Mouse (Mus musculus) retina, postnatal 1 day (tissue): ENCODE results near the gene Mad1l1.

Source experiments
- DNase-seq: peaks from one replicate; pipeline ENCODE4 v3.0.0-alpha.2; 2012

The Mad1l1 gene

GRCm38 (mm10) chr5:140123640-140124366, 197.5 kb downstream of the Mad1l1 start:
- DNase-seq = no peak

GRCm38 (mm10) chr5:140123194-140123593, 198.2 kb downstream of the Mad1l1 start:
- DNase-seq = no peak

- DNase-seq = no peak
These were observed 199.4 kb downstream of the Mad1l1 start for GRCm38 (mm10) chr5:140121966-140122365.

- DNase-seq = no peak
These were observed 202.4 kb downstream of the Mad1l1 start for GRCm38 (mm10) chr5:140118921-140119320.

- DNase-seq = no peak
These were observed 203.4 kb downstream of the Mad1l1 start for GRCm38 (mm10) chr5:140117968-140118367.

- DNase-seq = peak; percentile 36
These were observed 205.7 kb downstream of the Mad1l1 start for GRCm38 (mm10) chr5:140115434-140116271.

GRCm38 (mm10) chr5:140114512-140115060, 206.8 kb downstream of the Mad1l1 start:
- DNase-seq = no peak

- DNase-seq = no peak
These were observed 208.1 kb downstream of the Mad1l1 start for GRCm38 (mm10) chr5:140113281-140113680.

- DNase-seq = no peak
These were observed 211.3 kb downstream of the Mad1l1 start for GRCm38 (mm10) chr5:140110024-140110423.

- DNase-seq = no peak
These were observed 213.4 kb downstream of the Mad1l1 start for GRCm38 (mm10) chr5:140107907-140108306.

- no peak for DNase-seq
These were observed 215.3 kb downstream of the Mad1l1 start for GRCm38 (mm10) chr5:140106051-140106450.

- no peak for DNase-seq
These were observed 216.5 kb downstream of the Mad1l1 start for GRCm38 (mm10) chr5:140104891-140105290.

- DNase-seq = no peak
These were observed 218.6 kb downstream of the Mad1l1 start for GRCm38 (mm10) chr5:140102731-140103130.

GRCm38 (mm10) chr5:140101409-140102009, 219.8 kb downstream of the Mad1l1 start:
- no peak for DNase-seq

- no peak for DNase-seq
These were observed 222.6 kb downstream of the Mad1l1 start for GRCm38 (mm10) chr5:140098711-140099110.

GRCm38 (mm10) chr5:140095203-140095602, 226.1 kb downstream of the Mad1l1 start:
- no peak for DNase-seq

- no peak for DNase-seq
These were observed 227.9 kb downstream of the Mad1l1 start for GRCm38 (mm10) chr5:140093489-140093888.

- DNase-seq = peak; percentile 22
These were observed 229.8 kb downstream of the Mad1l1 start for GRCm38 (mm10) chr5:140091601-140092000.

- no peak for DNase-seq
These were observed 232.1 kb downstream of the Mad1l1 start for GRCm38 (mm10) chr5:140089263-140089662.

GRCm38 (mm10) chr5:140087242-140087641, 234.1 kb downstream of the Mad1l1 start:
- DNase-seq = no peak

GRCm38 (mm10) chr5:140084341-140084740, 237.0 kb downstream of the Mad1l1 start:
- DNase-seq = no peak

GRCm38 (mm10) chr5:140083911-140084310, 237.4 kb downstream of the Mad1l1 start:
- DNase-seq = no peak

- DNase-seq = no peak
These were observed 239.0 kb downstream of the Mad1l1 start for GRCm38 (mm10) chr5:140082204-140082812.
